Mouse (Mus musculus) MEL (cell line): ENCODE data around the gene Kazn. TPM values are rescaled to one million over a fixed set of nuclear protein-coding genes. Genes with fewer than 3 reads are reported as not detected.

Experiments used
- DNase-seq: peaks from one replicate; pipeline ENCODE4 v3.0.0; 2011; ENCODE audit warnings: low read depth, low spot score
- H3K27ac ChIP-seq: 2 replicates; pipeline ENCODE4 v1.5.1; 2012; ENCODE audit warnings: low read depth, mild to moderate bottlenecking, control low read depth, low read length, moderate library complexity; ENCODE audit not compliant: control insufficient read depth
- H3K27me3 ChIP-seq, 2 experiments: fragments of 150-350 bp in 1 of 2; sonication (generic) in 1 of 2; 2 replicates each; pipeline ENCODE4 v1.6.1; 2012; ENCODE audit warnings: low read length in 2 of 2, mild to moderate bottlenecking in 2 of 2, improper control_type of control experiment in 1 of 2, moderate library complexity in 1 of 2; ENCODE audit not compliant: insufficient read depth in 2 of 2, control insufficient read depth in 1 of 2
- H3K36me3 ChIP-seq, 2 experiments: 2 replicates each; pipeline ENCODE4 v1.6.1; 2012 to 2014; ENCODE audit warnings: low read length in 2 of 2, improper control_type of control experiment in 1 of 2, inconsistent platforms in 1 of 2, mild to moderate bottlenecking in 1 of 2; ENCODE audit not compliant: insufficient read depth in 2 of 2, control insufficient read depth in 1 of 2
- H3K4me1 ChIP-seq, 2 experiments: fragments of 150-350 bp in 1 of 2; sonication (generic) in 1 of 2; 2 replicates each; pipeline ENCODE4 v1.6.1; 2012; ENCODE audit warnings: low read length in 2 of 2, improper control_type of control experiment in 1 of 2, mild to moderate bottlenecking in 1 of 2; ENCODE audit not compliant: insufficient read depth in 2 of 2, control insufficient read depth in 1 of 2
- H3K4me3 ChIP-seq, 2 experiments: fragments of 150-350 bp in 1 of 2; sonication (generic) in 1 of 2; 2 replicates each; pipeline ENCODE4 v1.5.1; 2012; ENCODE audit warnings: low read depth in 2 of 2, low read length in 2 of 2, mild to moderate bottlenecking in 2 of 2, moderate library complexity in 2 of 2, control low read depth in 1 of 2, improper control_type of control experiment in 1 of 2; ENCODE audit not compliant: control insufficient read depth in 1 of 2, insufficient read depth in 1 of 2
- H3K79me2 ChIP-seq: 2 replicates; pipeline ENCODE4 v1.6.1; 2012; ENCODE audit warnings: mild to moderate bottlenecking, low read length, moderate library complexity; ENCODE audit not compliant: control insufficient read depth, poor library complexity, insufficient read depth
- H3K9ac ChIP-seq: 2 replicates; pipeline ENCODE4 v1.6.1; 2012; ENCODE audit warnings: low read depth, mild to moderate bottlenecking, control low read depth, low read length, moderate library complexity; ENCODE audit not compliant: control insufficient read depth, poor library complexity, severe bottlenecking
- H3K9me3 ChIP-seq: fragments of 150-350 bp; sonication (generic); replicated peaks from 2 replicates; pipeline ENCODE4 v1.6.1; 2012; ENCODE audit warnings: mild to moderate bottlenecking, low read length, improper control_type of control experiment, moderate library complexity; ENCODE audit not compliant: insufficient read depth
- BHLHE40 ChIP-seq: IDR thresholded peaks from 2 replicates; pipeline ENCODE4 v1.6.1; 2012; ENCODE audit warnings: low read depth, mild to moderate bottlenecking, inconsistent platforms, low read length, improper control_type of control experiment, borderline replicate concordance
- CHD1 ChIP-seq: IDR thresholded peaks from 2 replicates; pipeline ENCODE4 v1.6.1; 2012; ENCODE audit warnings: low read depth, mild to moderate bottlenecking, inconsistent platforms, low read length, improper control_type of control experiment
- CHD2 ChIP-seq: IDR thresholded peaks from 2 replicates; pipeline ENCODE4 v1.6.1; 2011; ENCODE audit warnings: low read length, improper control_type of control experiment
- CTCF ChIP-seq, 3 experiments: IDR thresholded peaks in 2 of 3; conservative IDR thresholded peaks in 1 of 3; 2 replicates each; pipeline ENCODE4 v1.5.1; 2011 to 2012; ENCODE audit warnings: low read length in 3 of 3, low read depth in 2 of 3, mild to moderate bottlenecking in 2 of 3, improper control_type of control experiment in 1 of 3, inconsistent platforms in 1 of 3, mixed read lengths in 1 of 3, moderate library complexity in 1 of 3; ENCODE audit not compliant: control insufficient read depth in 1 of 3, insufficient read depth in 1 of 3, poor library complexity in 1 of 3, severe bottlenecking in 1 of 3
- E2F4 ChIP-seq: IDR thresholded peaks from 2 replicates; pipeline ENCODE4 v1.6.1; 2011; ENCODE audit warnings: low read depth, low read length, improper control_type of control experiment, borderline replicate concordance
- ELF1 ChIP-seq: IDR thresholded peaks from 2 replicates; pipeline ENCODE4 v1.6.1; 2014; ENCODE audit warnings: low read depth, mild to moderate bottlenecking, inconsistent platforms, low read length, improper control_type of control experiment, moderate library complexity
- EP300 ChIP-seq, 2 experiments: IDR thresholded peaks; 2 replicates each; pipeline ENCODE4 v1.6.1; 2011; ENCODE audit warnings: improper control_type of control experiment in 2 of 2, low read length in 2 of 2, low read depth in 1 of 2, mild to moderate bottlenecking in 1 of 2
- GABPA ChIP-seq: IDR thresholded peaks from 2 replicates; pipeline ENCODE4 v1.6.1; 2012; ENCODE audit warnings: low read depth, mild to moderate bottlenecking, inconsistent platforms, low read length, improper control_type of control experiment, moderate library complexity
- GATA1 ChIP-seq: IDR thresholded peaks from 2 replicates; pipeline ENCODE4 v1.6.1; 2011; ENCODE audit warnings: low read depth, low read length, improper control_type of control experiment
- JUND ChIP-seq: IDR thresholded peaks from 2 replicates; pipeline ENCODE4 v1.6.1; 2011; ENCODE audit warnings: low read depth, mild to moderate bottlenecking, improper control_type of control experiment, low read length
- KAT2A ChIP-seq: conservative IDR thresholded peaks from 2 replicates; pipeline ENCODE4 v1.6.1; 2012; ENCODE audit warnings: low read depth, low read length, improper control_type of control experiment, inconsistent platforms
- MAX ChIP-seq: IDR thresholded peaks from 2 replicates; pipeline ENCODE4 v1.6.1; 2011; ENCODE audit warnings: low read length, improper control_type of control experiment
- MAZ ChIP-seq: IDR thresholded peaks from 2 replicates; pipeline ENCODE4 v1.6.1; 2012; ENCODE audit warnings: low read depth, mild to moderate bottlenecking, inconsistent platforms, low read length, improper control_type of control experiment
- NELFE ChIP-seq: IDR thresholded peaks from 2 replicates; pipeline ENCODE4 v1.6.1; 2011; ENCODE audit warnings: low read depth, low read length, improper control_type of control experiment
- POLR2AphosphoS2 ChIP-seq: IDR thresholded peaks from 2 replicates; pipeline ENCODE4 v1.6.1; 2011; ENCODE audit warnings: low read length, improper control_type of control experiment
- POLR2AphosphoS5 ChIP-seq: IDR thresholded peaks from 2 replicates; pipeline ENCODE4 v1.6.1; 2012; ENCODE audit warnings: low read depth, borderline replicate concordance, mild to moderate bottlenecking, inconsistent platforms, low read length, moderate library complexity, mixed read lengths
- RAD21 ChIP-seq: IDR thresholded peaks from 2 replicates; pipeline ENCODE4 v1.6.1; 2011; ENCODE audit warnings: mild to moderate bottlenecking, low read depth, low read length, improper control_type of control experiment
- SIN3A ChIP-seq: IDR thresholded peaks from 2 replicates; pipeline ENCODE4 v1.6.1; 2012; ENCODE audit warnings: low read length, improper control_type of control experiment, inconsistent platforms
- SMC3 ChIP-seq: IDR thresholded peaks from 2 replicates; pipeline ENCODE4 v1.6.1; 2011; ENCODE audit warnings: low read depth, low read length, improper control_type of control experiment
- TCF12 ChIP-seq: IDR thresholded peaks from 2 replicates; pipeline ENCODE4 v1.6.1; 2014; ENCODE audit warnings: low read depth, mild to moderate bottlenecking, inconsistent platforms, low read length, improper control_type of control experiment, moderate library complexity
- UBTF ChIP-seq: IDR thresholded peaks from 2 replicates; pipeline ENCODE4 v1.6.1; 2012; ENCODE audit warnings: low read depth, mild to moderate bottlenecking, inconsistent platforms, low read length, improper control_type of control experiment, moderate library complexity, borderline replicate concordance; ENCODE audit not compliant: insufficient read depth
- USF1 ChIP-seq: IDR thresholded peaks from 2 replicates; pipeline ENCODE4 v1.6.1; 2014; ENCODE audit warnings: low read depth, mild to moderate bottlenecking, inconsistent platforms, low read length, improper control_type of control experiment, moderate library complexity
- ZC3H11A ChIP-seq: IDR thresholded peaks from 2 replicates; pipeline ENCODE4 v1.6.1; 2012; ENCODE audit warnings: low read depth, mild to moderate bottlenecking, inconsistent platforms, low read length, improper control_type of control experiment
- ZKSCAN1 ChIP-seq: IDR thresholded peaks from 2 replicates; pipeline ENCODE4 v1.6.1; 2012; ENCODE audit warnings: low read depth, mild to moderate bottlenecking, inconsistent platforms, low read length, improper control_type of control experiment, moderate library complexity
- ZMIZ1 ChIP-seq: IDR thresholded peaks from 2 replicates; pipeline ENCODE4 v1.6.1; 2012; ENCODE audit warnings: low read depth, mild to moderate bottlenecking, inconsistent platforms, low read length, improper control_type of control experiment, moderate library complexity
- polyA plus RNA-seq, 2 experiments: library from polyadenylated mRNA; stranded (reverse) in 1 of 2; unstranded in 1 of 2; fragments of >175 nt in 1 of 2; fragments of >200 nt in 1 of 2; gene quantifications; 2 replicates each; pipeline versions ENCODE4 v1.2.1 to v1.2.4; 2012; ENCODE audit warnings: low replicate concordance in 2 of 2, low read depth in 1 of 2; ENCODE audit not compliant: insufficient read length in 2 of 2, insufficient read depth in 1 of 2, missing spikeins in 1 of 2
- total RNA-seq: library from RNA; depleted of rRNA; stranded (reverse); fragments of 300-350 nt; gene quantifications from 2 replicates; pipeline ENCODE4 v1.2.3, GENCODE M21; 2012

Gene Kazn
- total and polyA plus RNA-seq, 3 experiments: not detected

DNA sequence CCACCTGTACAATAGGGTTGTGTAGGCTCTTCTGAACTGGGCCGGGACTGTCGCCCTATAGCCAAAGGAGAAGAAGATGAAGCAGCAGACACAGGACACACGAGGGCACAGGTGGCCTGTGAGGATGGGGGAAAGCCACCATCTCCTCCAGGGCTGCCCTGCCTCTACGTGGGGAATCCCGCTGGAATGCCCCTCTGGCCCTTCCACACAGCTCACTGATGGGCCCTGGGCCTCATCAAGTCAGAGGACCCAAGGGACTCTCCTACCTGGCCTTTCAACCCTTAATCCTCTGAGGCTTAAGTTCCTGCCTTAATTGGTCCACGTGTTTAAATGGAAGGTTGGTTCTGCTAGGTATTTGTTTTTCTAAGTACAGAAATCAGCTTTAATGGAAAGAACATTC, 95.9 kb downstream of the Kazn start:
- Histone ChIP-seq H3K36me3 (no peaks in the 10 kb centered on the region), H3K9me3 (no peaks in the 10 kb centered on the region), H3K4me1 (no peaks in the 10 kb centered on the region), H3K9ac (no peak overlapping the region), H3K27me3 (no peaks in the 10 kb centered on the region), H3K4me3 (no peak overlapping the region), H3K79me2 (no peaks in the 10 kb centered on the region), H3K27ac (no peak overlapping the region)
- no peak for DNase-seq
- TF ChIP-seq MAZ (no peak), TCF12 (no peak), NELFE (no peak), POLR2AphosphoS5 (no peak), UBTF (no peak), SMC3 (no peak), RAD21 (no peak), GABPA (no peak), CTCF (IDR thresholded peaks at IDR 0.05 in 2 of 3, conservative IDR thresholded peaks at IDR 0.05 in 1 of 3; ENCODE audit: control insufficient read depth in 1 of 3, insufficient read depth in 1 of 3, low read depth in 2 of 3, low read length in 3 of 3, poor library complexity in 1 of 3, severe bottlenecking in 1 of 3) (no peak), KAT2A (no peak), BHLHE40 (no peak), ZMIZ1 (no peak), JUND (no peak), USF1 (no peak), ZKSCAN1 (no peak), ELF1 (no peak), GATA1 (no peak), CHD1 (no peak), SIN3A (no peak), E2F4 (no peak)

GRCm38 (mm10) chr4:142139729-142140128, 99.5 kb downstream of the Kazn start:
- H3K9ac ChIP-seq: no peak overlapping the region
- no peak overlapping the region for H3K27ac ChIP-seq
- no peak for TF ChIP-seq E2F4
- TF ChIP-seq KAT2A: no peak
- no peak for TF ChIP-seq POLR2AphosphoS2
- no peak for TF ChIP-seq POLR2AphosphoS5
- TF ChIP-seq ZKSCAN1: no peak
- TF ChIP-seq MAX: no peak
- TF ChIP-seq ZC3H11A: no peak
- no peak for TF ChIP-seq CHD2
- no peak for TF ChIP-seq MAZ
- TF ChIP-seq EP300 (IDR thresholded peaks at IDR 0.05; ENCODE audit: low read depth in 1 of 2, low read length in 2 of 2): no peak
- TF ChIP-seq GABPA: no peak
- TF ChIP-seq ELF1: no peak
- no peak for TF ChIP-seq SMC3
- no peak for TF ChIP-seq JUND
- no peak for TF ChIP-seq CTCF (IDR thresholded peaks at IDR 0.05 in 2 of 3, conservative IDR thresholded peaks at IDR 0.05 in 1 of 3; ENCODE audit: control insufficient read depth in 1 of 3, insufficient read depth in 1 of 3, low read depth in 2 of 3, low read length in 3 of 3, poor library complexity in 1 of 3, severe bottlenecking in 1 of 3)
- TF ChIP-seq GATA1: no peak
- no peaks in the 10 kb centered on the region for H3K9me3 ChIP-seq
- no peaks in the 10 kb centered on the region for H3K27me3 ChIP-seq
- no peak overlapping the region for H3K4me3 ChIP-seq
- no peak for DNase-seq
- no peaks in the 10 kb centered on the region for H3K36me3 ChIP-seq
- no peaks in the 10 kb centered on the region for H3K79me2 ChIP-seq
- H3K4me1 ChIP-seq: no peaks in the 10 kb centered on the region
